Mouse (Mus musculus) embryonic fibroblast, embryonic 13.5 days (primary cell): ENCODE results near the gene Speer4d. TPM values are rescaled to one million over a fixed set of nuclear protein-coding genes. Genes with fewer than 3 reads are reported as not detected.
"Not testable (repeated sequence)": the region's sequence is repeated elsewhere in the genome, so short reads cannot be mapped to it uniquely, and the experiment has no call there.

ENCODE experiments used
- H3K27ac ChIP-seq: 2 replicates; pipeline ENCODE4 v1.5.1; 2012; ENCODE audit warnings: low read length, control low read depth, inconsistent platforms; ENCODE audit not compliant: insufficient read depth
- H3K4me1 ChIP-seq: 2 replicates; pipeline ENCODE4 v1.6.1; 2011; ENCODE audit warnings: low read length; ENCODE audit not compliant: control insufficient read depth, insufficient read depth
- H3K4me3 ChIP-seq: 2 replicates; pipeline ENCODE4 v1.5.1; 2011; ENCODE audit warnings: mild to moderate bottlenecking, control low read depth, low read length; ENCODE audit not compliant: insufficient read depth
- polyA plus RNA-seq: library from polyadenylated mRNA; stranded (reverse); fragments of >200 nt; gene quantifications from 2 replicates; pipeline ENCODE4 v1.2.4, GENCODE M21; 2011; ENCODE audit warnings: low read depth; ENCODE audit not compliant: missing spikeins, insufficient read length

Speer4d gene
- polyA plus RNA-seq, 1 experiment, result not detected

- H3K4me1 ChIP-seq, H3K27ac ChIP-seq, H3K4me3 ChIP-seq: not testable (repeated sequence)
Measured at GRCm38 (mm10) chr5:15628136-15628535, 9.3 kb downstream of the Speer4d start.

GRCm38 (mm10) chr5:15630068-15630467 is 11.2 kb downstream of the Speer4d start:
- not testable (repeated sequence) for H3K4me3 ChIP-seq, H3K27ac ChIP-seq, H3K4me1 ChIP-seq

- not testable (repeated sequence) for H3K4me1 ChIP-seq, H3K4me3 ChIP-seq, H3K27ac ChIP-seq
Measured at GRCm38 (mm10) chr5:15637637-15638036, 18.8 kb downstream of the Speer4d start.

GRCm38 (mm10) chr5:15645707-15646106 is 26.8 kb downstream of the Speer4d start:
- not testable (repeated sequence) for H3K4me3 ChIP-seq, H3K27ac ChIP-seq, H3K4me1 ChIP-seq

GRCm38 (mm10) chr5:15652334-15652733 is 33.5 kb downstream of the Speer4d start:
- not testable (repeated sequence) for H3K4me1 ChIP-seq, H3K27ac ChIP-seq, H3K4me3 ChIP-seq

- H3K4me3 ChIP-seq, H3K27ac ChIP-seq, H3K4me1 ChIP-seq: not testable (repeated sequence)
Measured at GRCm38 (mm10) chr5:15656959-15657358, 38.1 kb downstream of the Speer4d start, which contains the start of gene 4930572O03Rik. Gene 4930572O03Rik, minus strand, starts transcription at chr5:15657059.

GRCm38 (mm10) chr5:15663847-15664246 is 45.0 kb downstream of the Speer4d start:
- H3K4me1 ChIP-seq, H3K4me3 ChIP-seq, H3K27ac ChIP-seq: not testable (repeated sequence)

GRCm38 (mm10) chr5:15670789-15671188 is 51.9 kb downstream of the Speer4d start:
- H3K4me3 ChIP-seq, H3K4me1 ChIP-seq, H3K27ac ChIP-seq: not testable (repeated sequence)

Other genes starting within 250 kb of the Speer4d start
- gene Gm21149, start 142.5 kb upstream of the Speer4d start, polyA plus RNA-seq, result not detected in 2 replicates
- not detected in 2 replicates for gene Gm21190, start 89.8 kb upstream of the Speer4d start, polyA plus RNA-seq
- not detected in 2 replicates for gene Gm21083, start 41.7 kb upstream of the Speer4d start, polyA plus RNA-seq
- not detected in 2 replicates for gene 4930572O03Rik, start 38.0 kb downstream of the Speer4d start, polyA plus RNA-seq
- not detected in 2 replicates for gene Speer4c, start 95.2 kb downstream of the Speer4d start, polyA plus RNA-seq